Mouse (Mus musculus) kidney, embryonic 14.5 days (tissue): ENCODE measurements around the gene Cox10. TPM values are rescaled to one million over a fixed set of nuclear protein-coding genes. Genes with fewer than 3 reads are reported as not detected.

Experiments used
- ATAC-seq: fragments of 200-750 bp; cut with Nextera tagmentation; 2 replicates; pipeline ENCODE4 v1.8.0; 2017; ENCODE audit warnings: moderate number of reproducible peaks, mild to moderate bottlenecking, moderate TSS enrichment, moderate library complexity; ENCODE audit not compliant: low FRiP score, low TSS enrichment
- H3K27ac ChIP-seq: fragments of 300-500 bp; sonication (generic); 2 replicates; pipeline ENCODE4 v1.5.1; 2014; ENCODE audit warnings: low read depth, mild to moderate bottlenecking, low read length, moderate library complexity, mixed read lengths
- H3K27me3 ChIP-seq: fragments of 300-500 bp; sonication (generic); 2 replicates; pipeline ENCODE4 v1.6.1; 2014; ENCODE audit warnings: mild to moderate bottlenecking, low read length; ENCODE audit not compliant: control insufficient read depth, insufficient read depth
- H3K36me3 ChIP-seq: fragments of 300-500 bp; sonication (generic); 2 replicates; pipeline ENCODE4 v1.6.1; 2014; ENCODE audit warnings: low read length, mixed read lengths; ENCODE audit not compliant: control insufficient read depth, insufficient read depth
- H3K4me1 ChIP-seq: fragments of 300-500 bp; sonication (generic); 2 replicates; pipeline ENCODE4 v1.6.1; 2014; ENCODE audit warnings: low read length, mixed read lengths; ENCODE audit not compliant: control insufficient read depth, insufficient read depth
- H3K4me2 ChIP-seq: fragments of 300-500 bp; sonication (generic); replicated peaks from 2 replicates; pipeline ENCODE4 v1.6.1; 2014; ENCODE audit warnings: low read depth, mild to moderate bottlenecking, low read length
- H3K4me3 ChIP-seq: fragments of 300-500 bp; sonication (generic); 2 replicates; pipeline ENCODE4 v1.5.1; 2014; ENCODE audit warnings: mild to moderate bottlenecking, low read length
- H3K9ac ChIP-seq: fragments of 300-500 bp; sonication (generic); 2 replicates; pipeline ENCODE4 v1.6.1; 2014; ENCODE audit warnings: low read depth, mild to moderate bottlenecking, low read length, moderate library complexity
- H3K9me3 ChIP-seq: fragments of 300-500 bp; sonication (generic); 2 replicates; pipeline ENCODE4 v1.6.1; 2016; ENCODE audit warnings: low read length; ENCODE audit not compliant: control insufficient read depth
- WGBS: fragments of 180-500 bp; shearing (Covaris S2); extraction: QIAGEN DNeasy Blood & Tissue Kit; methylation state at CpG from one replicate; pipeline ENCODE4 v1.1.7; 2014; 5-methylcytosine and 5-hydroxymethylcytosine counted together
- polyA plus RNA-seq: library from polyadenylated mRNA; unstranded; fragments of >200 nt; fragmentation: Nextera tagmentation; extraction: Ambion mirVana; gene quantifications from 2 replicates; pipeline ENCODE4 v1.2.1, GENCODE M21; 2014

Gene Cox10
- polyA plus RNA-seq, 1 experiment from 2014 or later = 30.2 TPM

DNA sequence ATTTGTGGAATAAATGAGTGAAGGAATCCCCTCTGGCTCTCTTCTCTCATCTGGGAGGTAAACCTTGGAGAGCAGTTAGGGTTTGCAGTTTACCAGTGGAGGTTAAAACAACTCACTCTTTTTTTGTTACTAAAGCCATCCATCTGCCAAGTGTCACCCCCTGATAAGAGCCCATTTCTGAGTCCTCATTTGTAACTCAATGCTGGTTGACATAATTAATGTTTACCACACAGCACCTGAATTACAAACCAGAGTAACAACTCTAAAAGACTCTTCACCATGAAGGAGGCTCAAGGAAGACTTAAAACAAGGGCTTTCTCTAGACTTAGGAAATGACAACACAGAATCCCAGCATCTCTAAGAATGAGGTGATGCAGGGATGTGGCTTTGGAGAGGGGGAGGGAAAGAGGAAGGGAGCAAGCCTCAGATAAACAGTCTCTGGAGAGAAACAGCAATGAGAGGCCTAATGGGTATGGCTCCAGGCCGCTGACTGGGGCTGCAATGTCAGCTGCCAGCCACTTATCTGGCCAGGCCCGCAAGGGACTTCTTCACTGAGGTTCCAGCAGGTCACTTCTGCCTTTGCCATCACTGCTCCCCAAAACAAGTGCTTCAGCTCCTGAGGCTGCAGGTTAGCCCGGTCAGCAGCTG, 110.8 kb downstream of the Cox10 start:
- no peak overlapping the region for H3K4me2 ChIP-seq
- WGBS = 58% methylated on average over 3 of the region's 3 CpGs
- no peak overlapping the region for H3K27ac ChIP-seq
- no peak for ATAC-seq
- no peak overlapping the region for H3K4me3 ChIP-seq
- H3K9ac ChIP-seq = no peak overlapping the region
- peaks cover 18% of the 10 kb centered on the region; the same call in 1 of the 2 replicates for H3K4me1 ChIP-seq
- H3K36me3 ChIP-seq = no peaks in the 10 kb centered on the region; the same call in 1 of the 2 replicates
- H3K9me3 ChIP-seq = no peaks in the 10 kb centered on the region
- no peaks in the 10 kb centered on the region for H3K27me3 ChIP-seq

GRCm38 (mm10) chr11:63967641-63968387, 111.5 kb downstream of the Cox10 start:
- Histone ChIP-seq H3K4me3 (no peak overlapping the region), H3K27ac (no peak overlapping the region), H3K4me2 (no peak overlapping the region), H3K9ac (no peak overlapping the region), H3K9me3 (no peaks in the 10 kb centered on the region), H3K27me3 (no peaks in the 10 kb centered on the region), H3K4me1 (peaks cover 18% of the 10 kb centered on the region; the same call in 1 of the 2 replicates), H3K36me3 (no peaks in the 10 kb centered on the region; the same call in 1 of the 2 replicates)
- ATAC-seq = no peak
- WGBS = 79% methylated on average over 9 of the region's 9 CpGs

- Histone ChIP-seq H3K4me1 (peaks cover 18% of the 10 kb centered on the region; the same call in 1 of the 2 replicates), H3K9ac (no peak overlapping the region), H3K27ac (no peak overlapping the region), H3K36me3 (no peaks in the 10 kb centered on the region; the same call in 1 of the 2 replicates), H3K4me3 (no peak overlapping the region), H3K9me3 (no peaks in the 10 kb centered on the region), H3K27me3 (no peaks in the 10 kb centered on the region), H3K4me2 (no peak overlapping the region)
- no peak for ATAC-seq
- 40% methylated on average over 5 of the region's 5 CpGs for WGBS
Measured at GRCm38 (mm10) chr11:63965437-63965836, 113.8 kb downstream of the Cox10 start.

- no peak overlapping the region for H3K4me2 ChIP-seq
- ATAC-seq = no peak; the same call in 1 of the 2 replicates
- H3K4me3 ChIP-seq = no peak overlapping the region
- no peaks in the 10 kb centered on the region for H3K36me3 ChIP-seq
- H3K9ac ChIP-seq = no peak overlapping the region
- 0 out of 2 replicates have a peak, but pooled peaks cover 3% of the 10 kb centered on the region for H3K4me1 ChIP-seq
- no peaks in the 10 kb centered on the region; the same call in 1 of the 2 replicates for H3K27me3 ChIP-seq
- WGBS = 36% methylated on average over 4 of the region's 4 CpGs
- no peak overlapping the region for H3K27ac ChIP-seq
- H3K9me3 ChIP-seq = no peaks in the 10 kb centered on the region
Measured at GRCm38 (mm10) chr11:63957207-63957606, 122.1 kb downstream of the Cox10 start.

GRCm38 (mm10) chr11:63956748-63957147, 122.5 kb downstream of the Cox10 start:
- Histone ChIP-seq H3K4me3 (no peak overlapping the region), H3K36me3 (no peaks in the 10 kb centered on the region), H3K4me2 (no peak overlapping the region), H3K4me1 (0 out of 2 replicates have a peak, but pooled peaks cover 4% of the 10 kb centered on the region), H3K27ac (no peak overlapping the region), H3K27me3 (no peaks in the 10 kb centered on the region; the same call in 1 of the 2 replicates), H3K9me3 (no peaks in the 10 kb centered on the region), H3K9ac (no peak overlapping the region)
- 33% methylated on average over 7 of the region's 7 CpGs for WGBS
- ATAC-seq = no peak

DNA sequence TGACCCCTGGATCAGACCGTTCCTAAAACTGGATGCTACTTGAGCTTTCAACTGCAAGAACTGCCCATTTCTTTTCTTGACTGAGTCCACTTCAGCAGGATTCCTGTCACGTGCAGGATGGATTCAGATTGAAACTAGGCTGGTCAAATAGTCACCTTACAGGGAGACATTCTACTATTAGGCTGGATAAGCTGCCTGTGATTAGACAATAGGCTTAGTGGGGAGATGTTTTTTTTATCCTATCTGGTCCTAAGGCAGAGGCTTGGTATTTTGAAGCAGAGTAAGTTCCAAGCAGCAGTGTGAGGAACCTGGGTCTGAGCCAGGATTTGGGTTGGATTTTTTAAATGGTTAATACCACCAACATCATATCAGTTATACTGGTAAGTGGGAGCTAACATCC, 125.4 kb downstream of the Cox10 start:
- Histone ChIP-seq H3K4me3 (no peak overlapping the region), H3K9me3 (no peaks in the 10 kb centered on the region), H3K4me2 (no peak overlapping the region), H3K27me3 (no peaks in the 10 kb centered on the region; the same call in 1 of the 2 replicates), H3K27ac (no peak overlapping the region), H3K4me1 (0 out of 2 replicates have a peak, but pooled peaks cover 4% of the 10 kb centered on the region), H3K9ac (no peak overlapping the region), H3K36me3 (no peaks in the 10 kb centered on the region)
- WGBS = 90% methylated on average over 2 of the region's 2 CpGs
- ATAC-seq = no peak

DNA sequence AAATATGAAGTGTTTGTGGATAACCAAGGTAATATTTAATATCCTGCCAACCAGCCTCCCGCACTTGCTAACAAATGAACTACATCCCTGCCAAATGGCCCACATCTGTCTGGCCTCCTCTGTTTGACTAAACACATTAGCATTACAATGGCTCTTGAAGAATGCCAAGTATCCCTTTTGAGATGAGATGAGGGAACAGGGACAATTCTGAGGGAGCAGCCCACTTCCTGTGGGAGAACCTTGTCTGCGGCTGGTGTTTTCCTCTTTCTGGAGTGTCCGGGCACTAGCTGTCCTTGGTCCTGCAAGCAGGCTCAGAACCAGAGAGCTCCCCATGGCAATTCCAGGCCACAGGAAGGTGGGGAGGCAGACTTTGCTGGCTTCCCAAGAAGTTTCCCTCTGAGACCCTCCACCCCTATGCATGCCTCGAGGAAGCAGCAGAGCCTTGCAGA, 126.5 kb downstream of the Cox10 start:
- H3K27ac ChIP-seq = no peak overlapping the region
- no peaks in the 10 kb centered on the region for H3K9me3 ChIP-seq
- no peaks in the 10 kb centered on the region; the same call in 1 of the 2 replicates for H3K27me3 ChIP-seq
- no peak for ATAC-seq
- 0 out of 2 replicates have a peak, but pooled peaks cover 4% of the 10 kb centered on the region for H3K4me1 ChIP-seq
- H3K4me3 ChIP-seq = no peak overlapping the region
- H3K4me2 ChIP-seq = no peak overlapping the region; the same call in 1 of the 2 replicates
- no peak overlapping the region for H3K9ac ChIP-seq
- no peaks in the 10 kb centered on the region for H3K36me3 ChIP-seq
- WGBS = 36% methylated on average over 4 of the region's 4 CpGs

DNA sequence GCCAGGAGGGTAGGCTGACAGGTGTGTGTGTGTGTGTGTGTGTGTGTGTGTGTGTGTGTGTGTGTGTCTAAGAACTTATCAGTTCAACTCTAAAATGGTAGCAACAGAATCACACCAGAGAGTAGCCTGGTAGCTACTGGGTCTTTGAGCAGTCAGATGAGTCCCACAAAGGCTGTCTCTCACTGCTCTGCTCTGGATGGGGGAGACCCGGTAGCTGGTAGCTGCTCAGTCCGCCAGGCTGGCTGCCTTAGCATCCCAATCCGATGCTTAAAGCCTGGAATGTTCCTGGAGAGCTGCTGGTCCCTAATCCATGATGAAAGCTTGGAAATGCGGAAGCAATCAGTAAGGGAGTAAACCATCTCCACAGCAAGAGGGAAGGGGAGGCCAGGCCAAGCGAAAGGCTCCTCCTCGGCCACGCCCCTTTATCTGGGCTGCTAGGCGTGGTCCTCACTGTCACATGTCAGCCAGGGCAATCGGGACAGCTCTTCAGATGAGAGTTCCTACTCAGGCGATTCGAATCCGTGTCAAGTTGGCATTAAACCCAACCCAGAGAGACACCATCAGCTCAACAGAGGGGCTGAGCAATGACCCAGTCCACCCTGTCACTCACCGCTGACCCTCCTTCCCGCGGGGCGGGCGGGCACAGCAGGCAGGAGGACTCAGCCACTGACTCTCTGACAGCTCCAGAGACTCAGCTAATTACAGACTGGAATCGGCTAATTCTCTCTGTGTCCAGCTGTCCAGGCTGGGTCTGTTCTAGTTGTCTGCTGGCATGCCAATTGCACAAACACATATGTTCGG, 127.2 kb downstream of the Cox10 start:
- Histone ChIP-seq H3K4me3 (peak overlapping the region; percentile 22), H3K36me3 (no peaks in the 10 kb centered on the region), H3K9me3 (no peaks in the 10 kb centered on the region), H3K27ac (no peak overlapping the region), H3K4me2 (peak overlapping the region; percentile 41), H3K27me3 (no peaks in the 10 kb centered on the region; the same call in 1 of the 2 replicates), H3K9ac (no peak overlapping the region), H3K4me1 (0 out of 2 replicates have a peak, but pooled peaks cover 4% of the 10 kb centered on the region)
- WGBS = 4% methylated on average over 19 of the region's 19 CpGs
- ATAC-seq = peak; percentile 86
